Mouse (Mus musculus) heart, postnatal 0 days (tissue): ENCODE data around the gene Nkx1-1.

Experiments used
- CTCF ChIP-seq: IDR thresholded peaks from 2 replicates; pipeline ENCODE4 v1.5.1; 2016; ENCODE audit warnings: antibody characterized with exemption, control low read depth, low read depth
- EP300 ChIP-seq: IDR thresholded peaks from 2 replicates; pipeline ENCODE4 v1.6.1; 2016; ENCODE audit warnings: antibody characterized with exemption, low read depth

DNA sequence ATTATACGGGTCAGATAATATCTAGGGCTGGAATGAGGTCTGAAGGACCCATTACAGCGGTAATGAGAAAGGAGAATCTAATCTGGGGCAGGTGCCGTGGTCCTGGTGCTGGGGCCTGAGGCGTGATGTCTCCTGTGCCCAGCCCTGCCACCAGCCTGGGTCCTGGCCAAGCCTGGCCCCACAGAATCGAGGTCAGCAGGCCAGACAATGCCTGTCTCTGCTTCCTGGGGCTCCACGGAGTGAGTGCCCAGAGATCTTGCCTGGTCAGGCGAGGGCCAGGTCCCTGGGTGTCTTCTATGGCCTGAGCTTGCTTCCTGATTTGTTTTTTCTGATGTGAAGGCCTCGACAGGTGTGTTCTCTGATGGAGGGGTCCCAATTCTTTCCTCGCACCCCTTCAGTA, 10.0 kb upstream of the Nkx1-1 start:
- TF ChIP-seq CTCF = no peak
- TF ChIP-seq EP300 = no peak
